Mouse (Mus musculus) intestine, postnatal 0 days (tissue): ENCODE results near the gene Gga3. TPM values are rescaled to one million over a fixed set of nuclear protein-coding genes. Genes with fewer than 3 reads are reported as not detected.

Source experiments
- ATAC-seq: fragments of 200-750 bp; cut with Nextera tagmentation; 2 replicates; pipeline ENCODE4 v1.8.0; 2017; ENCODE audit warnings: mild to moderate bottlenecking, moderate TSS enrichment, moderate library complexity
- H3K27ac ChIP-seq: fragments of 300-500 bp; sonication (generic); 2 replicates; pipeline ENCODE4 v1.5.1; 2014; ENCODE audit warnings: mild to moderate bottlenecking, low read depth, low read length, moderate library complexity
- H3K27me3 ChIP-seq: fragments of 300-500 bp; sonication (generic); replicated peaks from 2 replicates; pipeline ENCODE4 v1.6.1; 2014; ENCODE audit warnings: low read length, mixed read lengths; ENCODE audit not compliant: control insufficient read depth, insufficient read depth
- H3K36me3 ChIP-seq: fragments of 300-500 bp; sonication (generic); 2 replicates; pipeline ENCODE4 v1.6.1; 2014; ENCODE audit warnings: mild to moderate bottlenecking, moderate library complexity; ENCODE audit not compliant: control insufficient read depth, insufficient read depth
- H3K4me1 ChIP-seq: fragments of 300-500 bp; sonication (generic); replicated peaks from 2 replicates; pipeline ENCODE4 v1.6.1; 2014; ENCODE audit warnings: antibody characterized with exemption, low read length, mixed read lengths; ENCODE audit not compliant: control insufficient read depth, insufficient read depth
- H3K4me2 ChIP-seq: fragments of 300-500 bp; sonication (generic); replicated peaks from 2 replicates; pipeline ENCODE4 v1.6.1; 2014; ENCODE audit warnings: low read depth, mild to moderate bottlenecking, moderate library complexity
- H3K4me3 ChIP-seq: fragments of 300-500 bp; sonication (generic); 2 replicates; pipeline ENCODE4 v1.5.1; 2014; ENCODE audit warnings: low read depth, low read length
- H3K9ac ChIP-seq: fragments of 300-500 bp; sonication (generic); 2 replicates; pipeline ENCODE4 v1.6.1; 2014; ENCODE audit warnings: mild to moderate bottlenecking, low read depth, low read length
- H3K9me3 ChIP-seq: fragments of 300-500 bp; sonication (generic); 2 replicates; pipeline ENCODE4 v1.6.1; 2016; ENCODE audit warnings: mixed run types; ENCODE audit not compliant: control insufficient read depth
- CTCF ChIP-seq: sonication (generic); IDR thresholded peaks from 2 replicates; pipeline ENCODE4 v1.5.1; 2016; ENCODE audit warnings: low read depth, mild to moderate bottlenecking, control low read depth, antibody characterized with exemption, moderate library complexity
- WGBS: fragments of 180-500 bp; shearing (Covaris S2); extraction: QIAGEN DNeasy Blood & Tissue Kit; methylation state at CpG from one replicate; pipeline ENCODE4 v1.1.7; 2014; 5-methylcytosine and 5-hydroxymethylcytosine counted together
- polyA plus RNA-seq: library from polyadenylated mRNA; unstranded; fragments of >200 nt; fragmentation: Nextera tagmentation; extraction: Ambion mirVana; gene quantifications from 2 replicates; pipeline ENCODE4 v1.2.1, GENCODE M21; 2015

Gene Gga3
- polyA plus RNA-seq, 1 experiment from 2014 or later: 5.7 TPM

GRCm38 (mm10) chr11:115536856-115537568 lies 66.8 kb downstream of the Gga3 start:
- Histone ChIP-seq H3K36me3 (peaks cover 17% of the 10 kb centered on the region), H3K27me3 (no peaks in the 10 kb centered on the region), H3K4me1 (no peaks in the 10 kb centered on the region), H3K9me3 (no peaks in the 10 kb centered on the region), H3K9ac (0 out of 2 replicates have a peak overlapping the region, but pooled peaks have one; percentile 95), H3K27ac (peak overlapping the region; percentile 99), H3K4me2 (peak overlapping the region; percentile 87), H3K4me3 (peak overlapping the region; percentile 90)
- 89% methylated on average over 10 of the region's 10 CpGs for WGBS
- TF ChIP-seq CTCF: no peak
- ATAC-seq: no peak

- WGBS: under 1% methylated on average over 45 of the region's 70 CpGs
- Histone ChIP-seq H3K4me1 (no peaks in the 10 kb centered on the region), H3K9ac (peak within 1 kb of the TSS; percentile 95), H3K27me3 (no peaks in the 10 kb centered on the region), H3K36me3 (peaks cover 25% of the 10 kb centered on the region), H3K4me2 (peak within 1 kb of the TSS; percentile 87), H3K27ac (peak within 1 kb of the TSS; percentile 99), H3K4me3 (peak within 1 kb of the TSS; percentile 90), H3K9me3 (no peaks in the 10 kb centered on the region)
- peak; percentile 95 for ATAC-seq
- TF ChIP-seq CTCF: no peak
These were observed 67.7 kb downstream of the Gga3 start, which contains the start of gene Sumo2 for GRCm38 (mm10) chr11:115536038-115536681. Gene Sumo2, minus strand, starts transcription at chr11:115536276.

DNA sequence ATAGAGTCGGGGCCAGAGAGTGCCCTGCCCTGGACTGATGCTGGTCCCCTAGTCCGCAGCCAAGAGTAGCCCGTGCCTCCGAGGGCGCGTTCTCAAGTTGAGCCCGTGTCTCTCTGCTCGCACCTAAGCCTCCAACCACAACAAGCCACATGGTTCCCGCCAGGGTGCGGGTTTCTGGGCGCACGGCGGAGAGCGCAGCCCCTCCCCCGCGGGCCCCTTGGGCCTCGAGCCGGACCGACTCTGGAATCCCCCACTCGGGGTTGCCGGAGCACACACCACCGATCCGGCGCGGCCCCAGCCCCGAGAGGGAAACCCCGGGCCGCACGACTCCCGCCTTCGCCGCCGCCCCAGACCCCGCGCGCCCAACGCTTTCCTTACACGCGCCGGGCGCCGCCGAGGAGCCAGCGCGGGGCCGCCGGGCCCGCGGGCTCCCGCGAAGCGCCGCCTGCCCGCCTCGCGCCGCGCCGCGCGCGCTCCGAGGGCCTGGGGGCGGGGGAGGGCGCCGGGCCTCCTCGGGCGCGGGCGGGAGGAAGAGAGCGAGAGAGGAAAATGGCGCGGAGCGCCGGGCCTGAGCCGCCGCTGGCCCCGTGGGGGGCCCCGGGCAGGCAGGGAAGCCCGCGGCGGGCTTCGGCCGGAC lies 68.3 kb downstream of the Gga3 start:
- no peaks in the 10 kb centered on the region for H3K4me1 ChIP-seq
- peak overlapping the region; percentile 95 for H3K9ac ChIP-seq
- no peak for TF ChIP-seq CTCF
- H3K4me3 ChIP-seq: peak overlapping the region; percentile 90
- ATAC-seq: peak; percentile 71
- peak overlapping the region; percentile 99 for H3K27ac ChIP-seq
- peaks cover 27% of the 10 kb centered on the region for H3K36me3 ChIP-seq
- no peaks in the 10 kb centered on the region for H3K9me3 ChIP-seq
- peak overlapping the region; percentile 87 for H3K4me2 ChIP-seq
- under 1% methylated on average over 78 of the region's 84 CpGs for WGBS
- H3K27me3 ChIP-seq: no peaks in the 10 kb centered on the region

GRCm38 (mm10) chr11:115534759-115535371 lies 69.0 kb downstream of the Gga3 start:
- Histone ChIP-seq H3K27ac (peak overlapping the region; percentile 99), H3K9ac (peak overlapping the region; percentile 95), H3K4me1 (no peaks in the 10 kb centered on the region), H3K4me2 (peak overlapping the region; percentile 87), H3K27me3 (no peaks in the 10 kb centered on the region), H3K9me3 (no peaks in the 10 kb centered on the region), H3K4me3 (peak overlapping the region; percentile 90), H3K36me3 (peaks cover 31% of the 10 kb centered on the region)
- WGBS: 3% methylated on average over 11 of the region's 11 CpGs
- TF ChIP-seq CTCF: no peak
- no peak for ATAC-seq

Other genes with a start within 250 kb of the Gga3 start
- gene Hid1, start 236.3 kb downstream of the Gga3 start, polyA plus RNA-seq: 10.8 and 12.1 TPM in 2 replicates
- gene Cdr2l, start 222.1 kb downstream of the Gga3 start, polyA plus RNA-seq: 3.5 and 3.9 TPM in 2 replicates
- gene Mrpl58, start 200.3 kb downstream of the Gga3 start, polyA plus RNA-seq: 143 and 145 TPM in 2 replicates
- gene Atp5h, start 184.1 kb downstream of the Gga3 start, polyA plus RNA-seq: 1,235 and 1,272 TPM in 2 replicates
- 17.5 and 18.6 TPM in 2 replicates for gene Kctd2, start 183.9 kb downstream of the Gga3 start, polyA plus RNA-seq
- 0.64 and 1.1 TPM in 2 replicates for gene Trim80, start 163.5 kb downstream of the Gga3 start, polyA plus RNA-seq
- 3.0 and 3.4 TPM in 2 replicates for gene Slc16a5, start 141.6 kb downstream of the Gga3 start, polyA plus RNA-seq
- 6.9 and 7.0 TPM in 2 replicates for gene Armc7, start 128.4 kb downstream of the Gga3 start, polyA plus RNA-seq
- 189 and 194 TPM in 2 replicates for gene Nt5c, start 112.2 kb downstream of the Gga3 start, polyA plus RNA-seq
- gene Jpt1, start 89.7 kb downstream of the Gga3 start, polyA plus RNA-seq: 255 and 263 TPM in 2 replicates
- 404 and 414 TPM in 2 replicates for gene Sumo2, start 67.8 kb downstream of the Gga3 start, polyA plus RNA-seq
- gene Nup85, start 39.6 kb downstream of the Gga3 start, polyA plus RNA-seq: 30.4 and 31.5 TPM in 2 replicates
- 51.6 and 52.2 TPM in 2 replicates for gene Mrps7, start 126 bp downstream of the Gga3 start, polyA plus RNA-seq
- gene Mif4gd, start 8.9 kb upstream of the Gga3 start, polyA plus RNA-seq: 43.0 and 48.9 TPM in 2 replicates
- 19.1 and 19.5 TPM in 2 replicates for gene Slc25a19, start 24.2 kb upstream of the Gga3 start, polyA plus RNA-seq
- 60.5 and 61.3 TPM in 2 replicates for gene Grb2, start 104.5 kb upstream of the Gga3 start, polyA plus RNA-seq
- 8.2 and 8.6 TPM in 2 replicates for gene Tmem94, start 161.4 kb upstream of the Gga3 start, polyA plus RNA-seq
- 7.4 and 7.6 TPM in 2 replicates for gene Caskin2, start 209.6 kb upstream of the Gga3 start, polyA plus RNA-seq
- gene Tsen54, start 210.7 kb upstream of the Gga3 start, polyA plus RNA-seq: 16.7 and 17.0 TPM in 2 replicates
- gene Llgl2, start 220.0 kb upstream of the Gga3 start, polyA plus RNA-seq: 60.5 and 61.8 TPM in 2 replicates